Mouse (Mus musculus) cerebellum, adult 2 months (tissue): ENCODE results near the gene Cir1.

ENCODE experiments used
- CTCF ChIP-seq: fragments of 200-500 bp; IDR thresholded peaks from 2 replicates; pipeline ENCODE4 v1.5.1; 2011; ENCODE audit warnings: low read depth, mild to moderate bottlenecking, control low read depth, low read length, moderate library complexity, borderline replicate concordance; ENCODE audit not compliant: insufficient read depth
- POLR2A ChIP-seq: fragments of 200-500 bp; IDR thresholded peaks from 2 replicates; pipeline ENCODE4 v1.6.1; 2011; ENCODE audit warnings: low read length, control low read depth, borderline replicate concordance; ENCODE audit not compliant: insufficient read depth

- TF ChIP-seq CTCF (no peak), POLR2A (no peak)
Measured at GRCm38 (mm10) chr2:73271459-73272161, 40.9 kb downstream of the Cir1 start, which contains the start of gene Sp9.
